Mouse (Mus musculus) right cerebral cortex, postnatal 36 days (tissue): Measurements from ENCODE around the gene Bicd1.
"Not testable (repeated sequence)": the region's sequence is repeated elsewhere in the genome, so short reads cannot be mapped to it uniquely, and the experiment has no call there.

Experiments
- DNase-seq, 2 experiments: peaks; one replicate each; pipeline ENCODE4 v3.0.0; 2022; ENCODE audit warnings: low spot score in 2 of 2, mixed read lengths in 1 of 2

The Bicd1 gene

DNA sequence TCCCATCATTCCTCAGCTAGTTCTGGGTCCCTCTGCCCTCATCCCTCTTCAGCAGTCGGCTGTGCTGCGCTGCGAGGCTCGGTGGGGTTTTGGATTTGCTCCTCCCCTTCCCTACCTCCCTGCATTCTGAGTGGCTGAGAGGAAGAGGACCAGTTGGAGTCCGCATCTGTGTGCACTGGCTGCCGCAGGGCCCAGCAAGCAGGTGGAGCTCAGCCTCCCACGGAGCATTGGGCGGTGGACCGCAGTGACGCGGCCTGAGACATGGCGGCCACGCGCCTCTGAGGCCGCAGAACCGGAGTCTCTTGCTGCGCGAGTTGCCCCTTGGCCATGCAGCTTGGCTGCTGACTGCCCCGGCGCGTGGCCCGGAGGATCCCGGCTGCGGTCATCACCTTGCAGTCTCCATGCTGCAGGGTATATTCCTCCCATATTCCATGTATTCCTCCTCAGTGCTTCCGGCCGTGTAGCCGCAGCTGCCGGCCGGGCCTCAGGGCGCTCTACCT lies at the start of gene Bicd1:
Gene Bicd1 (plus strand): TSS at position 54 of the 500 bp plus-strand sequence.
- DNase-seq = peak; percentile 89 to 91

DNA sequence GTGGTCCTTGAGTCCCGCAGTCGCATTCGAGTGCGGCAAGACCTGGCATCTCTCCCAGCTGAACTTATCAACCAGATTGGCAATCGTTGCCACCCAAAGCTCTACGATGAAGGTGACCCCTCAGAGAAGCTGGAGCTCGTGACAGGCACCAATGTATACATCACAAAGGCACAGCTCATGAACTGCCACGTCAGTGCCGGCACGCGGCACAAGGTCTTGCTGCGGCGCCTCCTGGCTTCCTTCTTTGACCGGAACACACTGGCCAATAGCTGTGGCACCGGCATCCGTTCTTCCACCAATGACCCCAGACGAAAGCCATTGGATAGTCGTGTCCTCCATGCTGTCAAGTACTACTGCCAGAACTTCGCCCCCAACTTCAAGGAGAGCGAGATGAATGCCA lies 46.2 kb upstream of the Bicd1 start:
- DNase-seq = not testable (repeated sequence)

DNA sequence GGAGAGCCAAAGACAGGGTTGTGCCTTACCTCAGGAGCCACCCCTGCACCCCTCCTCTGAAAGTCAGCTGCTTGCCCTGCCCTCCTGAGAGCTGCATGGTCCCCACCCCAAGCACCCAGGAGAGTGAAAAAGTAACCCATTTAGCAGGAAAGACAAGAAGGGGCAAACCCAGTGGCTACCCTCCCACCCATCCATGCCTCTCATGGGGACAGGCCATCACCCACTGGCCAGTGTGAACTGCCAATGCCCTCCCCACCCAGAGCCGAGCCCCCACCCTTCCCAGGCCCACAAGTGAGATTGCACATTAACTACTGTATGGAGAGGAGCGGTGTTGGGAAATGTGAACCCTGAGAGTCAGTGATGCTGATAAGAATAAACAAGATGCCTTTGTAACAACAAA lies 42.7 kb upstream of the Bicd1 start:
- not testable (repeated sequence) for DNase-seq

DNA sequence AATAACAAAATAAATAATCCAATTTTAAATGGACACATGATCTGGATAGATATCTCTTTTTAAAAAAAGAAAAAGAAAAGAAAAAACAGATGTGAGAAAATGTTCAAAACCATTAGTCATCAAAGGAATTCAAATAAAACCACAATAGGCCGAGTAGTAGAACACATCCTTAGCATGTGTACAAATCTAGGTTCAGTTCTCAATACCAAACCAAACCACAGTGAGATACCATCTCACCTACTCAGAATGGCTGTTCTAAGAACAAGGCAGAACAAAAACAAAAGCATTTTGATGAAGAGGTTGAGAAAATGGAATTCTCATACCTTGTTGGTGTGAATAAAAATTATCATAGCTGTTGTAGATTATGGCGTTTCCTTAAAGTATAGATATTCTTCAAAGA lies 42.3 kb upstream of the Bicd1 start:
- DNase-seq = no peak

DNA sequence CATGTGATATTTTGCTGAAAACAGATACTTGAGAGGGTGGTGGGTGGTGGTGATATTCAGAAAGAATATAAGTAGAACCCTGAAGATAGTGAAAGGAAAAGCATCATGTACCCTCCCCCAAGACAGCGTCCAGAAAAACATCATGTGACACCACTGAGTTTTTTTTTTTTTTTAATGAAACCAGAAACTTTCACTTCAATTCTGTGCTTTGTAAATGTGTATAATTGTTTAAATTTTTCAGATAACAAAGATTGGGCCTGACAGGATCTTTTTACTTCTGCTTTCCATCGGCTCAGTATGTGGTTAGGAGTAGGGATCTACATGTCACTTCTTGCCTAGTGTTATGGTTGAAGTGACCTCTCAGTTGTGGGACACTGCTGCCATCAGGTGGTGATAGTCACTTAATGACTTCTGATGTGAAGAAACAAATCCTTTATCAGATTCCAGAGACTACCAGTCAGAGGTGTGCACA lies 33.7 kb upstream of the Bicd1 start:
- peak; percentile 6 to 12 for DNase-seq

DNA sequence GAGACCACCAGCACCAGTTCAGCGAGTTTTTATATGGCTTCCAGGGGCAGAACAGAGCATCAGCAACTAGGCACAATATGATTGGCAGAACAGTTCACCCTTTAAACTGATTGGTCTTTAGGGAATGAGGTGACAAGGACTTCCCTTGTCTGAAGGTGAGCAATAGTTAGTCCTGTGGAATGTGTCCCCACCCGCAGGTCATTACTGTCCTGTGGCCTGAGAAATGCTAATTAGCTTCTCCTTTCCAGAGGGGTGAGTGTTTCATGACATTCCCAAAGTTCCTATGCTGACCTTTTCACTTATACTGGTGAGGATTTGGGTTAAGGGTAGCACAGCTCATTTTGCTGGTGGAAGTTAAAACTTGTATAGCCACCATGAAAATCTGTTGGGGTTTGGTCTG lies 25.2 kb upstream of the Bicd1 start:
- no peak for DNase-seq

DNA sequence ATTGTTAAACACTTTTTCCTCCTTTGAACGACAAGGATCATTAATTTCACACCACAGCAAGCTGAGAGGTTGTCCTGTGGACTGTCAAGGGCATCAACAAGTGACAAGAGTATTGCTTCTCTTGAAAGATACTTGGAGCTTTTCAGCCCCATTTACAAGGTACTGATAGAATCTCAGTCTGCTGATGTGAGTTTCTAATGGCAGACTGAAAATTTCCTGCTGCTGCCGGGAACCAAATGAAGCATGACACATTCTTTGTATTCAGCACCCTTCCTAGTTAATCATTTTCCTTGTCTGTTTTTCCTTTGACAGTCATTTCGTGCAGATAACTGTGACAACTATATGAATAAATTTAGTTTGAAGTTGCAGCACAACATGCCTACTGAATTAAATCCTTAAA lies 22.3 kb upstream of the Bicd1 start:
- DNase-seq = no peak

DNA sequence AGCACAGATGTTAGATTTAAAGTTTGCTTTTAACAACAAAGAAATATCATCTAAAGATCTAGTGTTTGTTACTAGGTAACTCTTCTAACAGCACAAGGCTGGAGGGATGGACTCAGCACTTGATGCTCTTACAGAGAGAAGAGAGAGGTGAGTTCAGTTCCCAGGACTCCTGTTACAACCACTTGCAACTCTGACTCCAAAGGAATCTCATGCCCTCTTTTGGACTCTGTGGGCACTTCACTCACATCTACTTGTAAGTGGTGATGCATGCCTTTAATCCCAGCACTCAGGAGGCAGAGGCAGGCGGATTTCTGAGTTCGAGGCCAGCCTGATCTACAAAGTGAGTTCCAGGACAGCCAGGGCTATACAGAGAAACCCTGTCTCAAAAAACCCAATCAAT lies 19.1 kb upstream of the Bicd1 start:
- DNase-seq = not testable (repeated sequence)

DNA sequence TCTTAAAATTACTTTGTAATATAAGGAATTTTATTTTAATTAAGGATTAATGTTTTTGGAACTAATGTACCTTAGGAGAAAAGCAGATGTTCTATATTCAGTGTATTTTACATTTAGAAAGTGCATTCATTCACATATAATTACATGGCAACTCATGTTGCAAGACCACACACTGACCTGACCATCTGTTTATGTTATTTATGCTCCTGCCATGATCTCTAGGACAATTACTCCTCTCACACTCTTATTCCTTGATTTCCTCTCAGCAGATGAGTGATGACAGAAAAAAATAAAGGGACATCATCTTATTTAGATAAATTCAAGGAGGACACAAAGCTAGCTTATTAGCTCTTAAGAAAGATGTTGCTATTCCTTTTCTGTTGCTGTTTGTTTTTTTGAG lies 9.3 kb upstream of the Bicd1 start:
- no peak for DNase-seq

DNA sequence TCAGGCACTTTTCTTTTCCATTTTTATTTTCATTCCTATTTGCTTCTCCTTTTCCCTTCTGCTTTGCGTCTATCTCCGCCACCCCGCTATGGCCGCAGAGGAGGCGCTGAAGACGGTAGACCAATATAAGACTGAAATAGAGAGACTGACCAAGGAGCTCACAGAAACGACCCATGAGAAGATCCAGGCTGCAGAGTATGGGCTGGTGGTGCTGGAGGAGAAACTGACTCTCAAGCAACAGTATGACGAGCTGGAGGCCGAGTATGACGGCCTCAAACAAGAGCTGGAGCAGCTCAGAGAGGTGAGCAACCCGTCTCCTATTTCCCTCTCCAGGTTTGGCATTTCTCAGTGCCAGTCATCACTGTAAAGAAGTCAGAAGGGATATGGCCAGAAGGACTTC lies 655 bp downstream of the Bicd1 start:
- peak in 1 of 2 experiments; percentile 10 for DNase-seq

DNA sequence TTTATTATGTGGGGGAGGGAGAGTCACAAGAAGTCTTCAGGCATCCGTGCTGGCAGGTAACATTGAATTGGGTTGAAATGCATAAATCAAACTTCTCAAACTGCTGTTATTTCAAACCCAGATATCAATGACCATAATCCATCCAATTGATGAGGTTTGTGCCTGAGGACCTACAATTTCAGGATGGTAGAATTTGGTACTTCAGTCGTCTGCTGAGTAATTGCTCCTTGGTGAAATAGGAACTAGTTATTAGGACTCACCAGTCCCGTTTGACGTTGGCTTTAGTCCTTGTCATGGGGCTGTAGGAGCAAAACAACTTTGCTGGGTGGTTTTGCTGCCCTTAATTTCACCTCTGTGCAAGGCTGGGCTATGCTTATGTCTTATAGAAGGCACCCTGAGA lies 1.2 kb downstream of the Bicd1 start:
- DNase-seq = no peak

DNA sequence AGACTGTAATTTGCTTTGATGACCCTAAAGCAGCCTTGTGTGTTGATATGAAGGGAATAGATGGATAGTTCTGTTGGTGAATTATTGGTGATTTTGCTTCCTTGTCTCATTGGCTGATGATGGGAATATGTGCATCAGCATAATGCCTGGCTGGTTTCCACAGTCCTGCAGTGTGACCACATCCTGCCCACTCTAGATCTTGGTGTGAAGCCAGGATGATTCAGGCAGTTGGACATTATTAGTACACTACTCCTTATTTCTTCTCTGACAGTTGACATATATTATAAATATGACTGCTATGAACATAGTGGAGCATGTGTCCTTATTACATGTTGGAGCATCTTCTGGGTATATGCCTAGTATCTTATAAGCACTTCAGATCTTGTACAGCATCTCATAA lies 4.6 kb downstream of the Bicd1 start:
- DNase-seq = no peak

DNA sequence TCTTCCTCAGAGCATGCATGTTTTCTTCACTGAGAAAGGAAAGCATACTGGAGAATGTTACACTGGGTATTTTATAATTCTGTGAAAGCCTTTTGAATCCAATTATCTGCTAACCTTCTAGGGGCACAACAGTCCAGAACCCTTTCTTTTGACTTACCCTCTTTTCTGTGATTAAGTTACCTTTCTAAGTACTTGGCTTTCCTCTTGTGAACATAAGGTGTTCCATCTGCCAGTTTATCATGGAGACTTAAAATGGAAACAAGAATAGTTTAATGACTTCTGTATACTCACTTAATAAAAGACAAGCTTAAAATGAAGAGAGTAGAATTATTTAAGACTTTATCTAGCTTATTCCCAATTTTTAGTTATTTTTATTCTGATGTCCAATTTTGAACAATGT lies 16.1 kb downstream of the Bicd1 start:
- DNase-seq = no peak

DNA sequence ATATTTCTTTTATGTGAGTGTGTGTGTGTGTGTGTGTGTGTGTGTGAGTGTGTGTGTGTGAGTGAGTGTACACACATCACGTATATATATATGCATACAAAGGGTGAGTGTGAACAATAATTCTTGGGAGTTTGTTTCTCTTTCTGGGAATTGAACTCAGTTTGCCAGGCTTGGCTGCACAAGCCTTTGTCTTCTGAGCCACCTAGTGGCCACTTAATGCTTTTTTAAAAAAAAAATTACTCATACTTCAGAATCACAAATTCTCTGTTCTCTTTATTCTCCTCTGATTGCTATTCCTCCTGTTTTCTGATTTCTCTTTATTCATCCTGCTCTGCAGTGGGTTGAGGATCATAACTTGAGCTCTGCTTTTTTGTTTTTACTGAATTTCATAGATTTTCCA lies 30.5 kb downstream of the Bicd1 start:
- no peak for DNase-seq

DNA sequence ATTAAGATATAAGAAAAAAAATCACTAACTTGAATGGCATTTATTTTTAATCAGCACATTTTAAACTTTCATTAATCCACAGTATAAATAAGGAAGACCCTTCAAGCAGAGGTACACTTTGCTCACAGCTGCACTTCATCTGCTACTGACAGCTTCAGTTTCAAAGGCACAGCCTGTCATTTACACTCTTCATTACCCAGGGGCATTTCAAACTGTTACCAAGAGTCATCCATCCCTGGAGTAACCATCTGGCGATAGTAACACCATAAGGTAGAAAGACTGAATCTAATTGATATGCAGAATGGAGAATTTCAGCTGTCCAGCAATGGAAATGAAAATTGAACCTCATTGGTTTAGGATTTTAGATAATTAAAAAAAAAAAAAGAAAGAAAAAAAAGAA lies 34.2 kb downstream of the Bicd1 start:
- DNase-seq = no peak

DNA sequence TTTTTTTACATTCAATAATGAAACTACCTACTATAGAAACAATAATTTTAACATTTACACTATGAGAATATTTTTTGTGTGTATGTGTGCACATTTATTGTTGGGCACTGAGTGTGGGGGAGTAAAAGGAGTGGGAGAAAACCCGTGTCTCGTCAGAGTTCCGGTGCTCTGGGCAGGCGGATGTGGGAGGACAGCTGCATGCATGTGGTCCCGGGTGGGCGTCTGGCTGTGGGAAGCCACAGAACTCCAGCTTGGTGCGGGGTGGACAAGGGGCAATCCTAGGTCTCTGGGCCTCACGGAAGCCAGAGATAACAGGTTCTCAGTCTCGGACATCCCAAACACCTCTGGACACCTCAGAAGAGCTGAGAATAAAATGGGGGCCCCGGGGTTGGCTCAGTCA lies 37.2 kb downstream of the Bicd1 start:
- DNase-seq = peak in 1 of 2 experiments; percentile 11

DNA sequence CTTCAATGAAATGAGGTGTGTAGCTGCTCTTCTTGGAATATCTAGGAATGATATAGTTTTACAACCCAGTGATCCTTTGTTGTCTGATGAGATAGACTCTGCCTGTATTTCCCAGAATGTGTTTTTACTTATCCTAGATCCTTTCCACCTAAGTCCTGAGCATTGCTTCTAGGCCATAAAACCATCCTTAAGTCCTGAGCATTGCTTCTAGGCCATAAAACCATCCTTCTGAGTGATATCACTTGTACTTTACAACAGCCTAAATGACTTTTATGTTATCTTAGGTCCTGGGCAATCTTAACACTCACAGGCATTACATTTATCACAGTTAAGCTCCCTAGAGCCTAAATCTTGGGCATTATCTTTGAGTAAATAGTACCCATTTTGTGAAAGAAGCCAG lies 48.6 kb downstream of the Bicd1 start:
- DNase-seq = no peak

DNA sequence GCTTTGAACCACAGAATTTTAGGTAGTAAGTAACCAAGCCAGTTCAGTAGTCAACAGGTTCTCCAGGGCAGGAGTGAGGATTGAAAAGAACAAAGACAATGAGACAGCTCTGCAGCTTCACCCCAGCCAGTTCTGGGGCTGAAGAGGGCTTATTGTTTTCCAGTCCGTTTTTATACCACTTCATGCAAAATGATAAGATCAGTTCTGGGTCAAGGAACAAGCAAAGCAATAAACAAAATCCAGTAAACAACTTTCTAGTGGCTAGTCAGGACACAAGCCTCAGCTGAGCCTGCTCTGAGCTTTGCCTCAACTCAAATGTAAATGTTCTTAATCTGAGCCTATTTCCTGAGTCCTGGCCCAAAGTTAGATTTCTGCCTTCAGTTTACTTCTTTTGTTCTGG lies 52.3 kb downstream of the Bicd1 start:
- no peak for DNase-seq

DNA sequence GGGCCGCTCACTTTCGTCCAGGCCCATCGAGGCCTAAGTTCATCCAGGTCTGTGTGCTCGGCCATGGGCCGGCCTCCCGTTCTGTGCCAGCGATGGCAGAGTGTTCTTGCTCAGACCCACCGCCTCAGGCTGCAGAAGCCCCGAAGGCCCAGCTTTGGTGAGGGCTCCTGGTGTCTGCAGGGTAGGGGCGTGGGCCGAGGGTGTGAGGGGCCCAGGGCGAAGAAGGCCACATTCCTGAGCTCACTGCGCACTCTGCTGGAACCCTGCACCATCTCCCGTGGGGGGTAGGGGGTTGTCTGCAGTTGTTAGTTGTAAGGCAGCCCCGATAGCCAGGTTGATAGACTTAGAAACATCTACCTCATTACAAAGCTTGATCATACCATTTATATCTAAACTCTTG lies 62.8 kb downstream of the Bicd1 start:
- DNase-seq = no peak

DNA sequence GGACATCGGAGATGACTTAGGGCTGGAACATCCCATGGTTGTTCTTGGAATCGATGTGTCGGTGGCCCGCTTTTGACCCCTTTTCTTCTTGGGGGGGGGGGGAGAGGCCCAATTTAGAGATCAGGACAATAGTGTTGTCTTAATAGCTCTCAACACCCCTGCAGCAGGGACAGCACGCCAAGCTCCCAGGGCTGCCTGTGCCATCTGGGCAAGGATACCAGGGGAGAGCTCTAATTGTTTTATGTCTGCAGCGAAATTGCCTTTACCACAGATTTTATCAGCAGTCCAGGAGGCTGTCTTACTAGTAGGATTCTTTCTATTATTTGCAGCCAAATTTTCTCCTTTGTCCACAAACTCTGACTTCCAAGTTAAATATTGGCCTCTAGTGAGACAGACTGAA lies 63.8 kb downstream of the Bicd1 start:
- not testable (repeated sequence) for DNase-seq

DNA sequence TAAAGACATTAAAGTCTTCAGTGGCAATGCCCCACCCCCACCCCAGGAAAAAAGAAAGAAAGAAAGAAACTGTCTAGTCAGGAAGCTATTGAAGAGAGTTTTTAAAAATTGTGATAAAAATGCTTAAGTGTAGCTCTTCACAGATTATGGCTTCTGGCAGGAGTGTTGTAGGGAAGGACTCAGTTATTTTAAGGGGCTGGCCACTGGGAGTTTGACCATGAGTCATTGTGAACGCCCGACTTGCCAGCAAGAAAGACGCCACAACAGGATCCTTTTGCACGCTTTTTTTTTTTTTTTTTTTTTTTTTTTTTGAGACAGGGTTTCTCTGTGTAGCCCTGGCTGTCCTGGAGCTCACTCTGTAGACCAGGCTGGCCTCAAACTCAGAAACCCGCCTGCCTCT lies 73.2 kb downstream of the Bicd1 start:
- DNase-seq = not testable (repeated sequence)

DNA sequence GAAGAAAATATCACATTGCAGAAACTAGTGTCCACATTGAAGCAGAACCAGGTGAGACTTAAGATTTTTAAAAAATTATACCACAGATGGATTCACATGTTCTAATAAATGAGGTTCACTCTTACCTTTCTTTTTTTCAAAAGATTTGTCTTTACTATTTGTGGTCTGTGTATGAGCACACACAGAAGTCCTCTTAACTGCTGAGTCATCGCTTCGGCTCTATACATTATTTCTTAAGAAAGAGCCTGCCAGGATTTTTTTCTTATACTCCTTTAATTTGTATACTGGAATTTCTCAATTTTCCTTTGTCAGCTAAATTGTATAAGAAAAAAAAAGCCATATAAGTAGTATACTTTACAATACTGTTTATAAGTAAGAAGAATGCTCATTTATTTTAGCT lies 86.0 kb downstream of the Bicd1 start:
- no peak for DNase-seq

DNA sequence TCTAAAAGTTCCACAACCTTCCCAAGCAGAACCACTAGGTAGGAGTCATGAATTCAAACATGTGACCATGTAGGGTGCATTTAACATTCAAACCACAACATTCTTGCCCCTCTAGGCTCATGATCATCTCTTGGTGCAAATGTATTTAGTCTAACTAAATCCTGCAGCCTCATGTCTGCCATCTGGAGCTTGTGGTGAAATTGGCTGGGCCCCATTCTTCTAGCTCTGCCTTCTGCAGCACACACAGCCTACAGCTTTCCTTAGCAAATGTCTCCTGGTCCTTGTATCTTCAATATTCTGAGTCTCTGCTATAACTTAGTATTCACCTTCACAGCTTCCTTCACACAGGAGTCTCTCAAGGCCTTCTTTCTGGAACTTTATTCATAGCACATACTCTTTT lies 87.2 kb downstream of the Bicd1 start:
- DNase-seq = peak in 1 of 2 experiments; percentile 20

DNA sequence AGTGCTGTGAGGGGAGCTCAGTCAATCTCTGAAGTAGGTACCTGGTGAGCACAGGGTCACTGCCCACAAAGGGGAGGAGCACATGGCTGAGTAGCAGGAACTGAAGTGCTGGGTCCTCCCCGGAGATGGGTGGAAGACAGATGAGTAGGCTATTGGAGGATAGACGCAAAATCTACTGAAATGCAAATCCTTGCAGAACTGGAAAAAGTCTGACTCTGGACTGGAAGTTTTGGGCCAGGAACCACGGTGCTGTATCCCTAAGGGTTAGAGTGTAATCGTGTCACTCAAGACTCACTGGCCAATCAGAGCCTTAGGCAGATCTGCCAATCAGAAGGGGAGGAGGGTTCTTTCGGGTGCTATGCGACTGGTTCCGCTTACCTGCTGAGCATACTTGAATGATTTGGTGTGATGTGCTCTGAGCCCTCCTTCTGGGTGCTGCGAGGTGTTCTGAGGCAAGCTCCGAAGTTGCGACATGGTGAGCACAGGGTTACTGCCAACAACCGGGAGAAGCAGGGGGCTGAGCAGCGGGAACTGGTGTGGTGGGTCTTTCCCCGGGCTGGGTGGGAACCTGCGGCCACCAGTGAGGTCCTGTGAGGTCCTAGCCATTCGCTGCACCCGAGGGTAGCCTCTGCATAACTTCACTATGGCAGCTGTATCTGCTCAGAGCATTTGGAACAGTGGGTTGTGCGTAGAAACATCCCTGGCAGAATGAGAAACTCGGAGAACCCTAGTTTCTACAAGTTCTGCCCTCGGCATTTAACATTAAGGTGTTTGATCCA lies 157.2 kb downstream of the Bicd1 start:
- peak; percentile 56 to 75 for DNase-seq
